In genomic region chr7:4624343-4624742, GRCm38 (mm10) we compare ENCODE assay signal across 9 mouse cellular contexts. TPM values are rescaled to one million over a fixed set of nuclear protein-coding genes. Genes with fewer than 3 reads are reported as not detected.
DNase-seq lines count a peak whose midpoint lies in the region; ATAC-seq lines count a peak whose summit lies in the region.
"Had no signal": no experiment of that assay in that cellular context is flagged by ENCODE, and none has a peak within 500 bp of the region (broad histone marks: within the 10 kb centered on the region; RNA-seq: fewer than 3 reads in every experiment).

No protein-coding gene starts in this region.

- peak; percentile 41 for ATAC-seq in megakaryocyte progenitor cell, adult 5-6 weeks (replicated peaks; ENCODE audit: poor library complexity)

- DNase-seq in kidney, adult 9 months = peak; percentile 37
- no peak for DNase-seq in kidney, postnatal 4 days
- DNase-seq in CD4-positive helper T cell, adult 2 months (ENCODE audit: low read depth, low spot score) = peak; percentile 55
- DNase-seq in T-cell, adult 2 months (ENCODE audit: low spot score) = peak; percentile 47
- no peak for DNase-seq in spleen, postnatal 14 days (ENCODE audit: low spot score in 2 of 2)
- no peak for DNase-seq in embryo, embryonic 9.5 days (ENCODE audit: extremely low spot score)
- no peak for DNase-seq in adrenal gland, postnatal 4 days (ENCODE audit: low spot score in 2 of 2)
- DNase-seq: gastrocnemius, postnatal 36 days had no signal

RNA-seq across cellular contexts. Expression of gene Tmem86b, which starts 6.9 kb away (rescaled TPM):
- total RNA-seq in megakaryocyte progenitor cell, adult 5-6 weeks (2015) = 6.7 and 8.9 TPM in 2 replicates
- 15.2 and 22.4 TPM in 2 replicates for total RNA-seq in megakaryocyte progenitor cell, adult 5-6 weeks (2017)
- 10 to 100 TPM; 12.8 to 16.6 TPM for total RNA-seq in adrenal gland, postnatal 4 days (2021)

RNA-seq across cellular contexts. Expression of gene Ptprh, which starts 20.5 kb away (rescaled TPM):
- not detected in 2 replicates for total RNA-seq in megakaryocyte progenitor cell, adult 5-6 weeks (2015)
- not detected in 2 replicates for total RNA-seq in megakaryocyte progenitor cell, adult 5-6 weeks (2017)
- under 1 TPM in 1 of 2 experiments, not detected in 1; 0.23 TPM for total RNA-seq in adrenal gland, postnatal 4 days (2021)
- total RNA-seq: gastrocnemius, postnatal 36 days had no signal

RNA-seq across cellular contexts. Expression of gene Ppp6r1, which starts 34.5 kb away (rescaled TPM):
- 99.0 and 102 TPM in 2 replicates for total RNA-seq in megakaryocyte progenitor cell, adult 5-6 weeks (2015)
- 124 and 144 TPM in 2 replicates for total RNA-seq in megakaryocyte progenitor cell, adult 5-6 weeks (2017)
- 100 to 1,000 TPM in 1 of 2 experiments, 10 to 100 TPM in 1; 98.4 to 103 TPM for total RNA-seq in adrenal gland, postnatal 4 days (2021)

Comparison
In these comparisons a context has a peak if more than half of its experiments do, and no peak if none do; other contexts are left out.
1. DNase-seq: peak in kidney, adult 9 months (single experiment), CD4-positive helper T cell, adult 2 months (single experiment) and T-cell, adult 2 months (single experiment); none in kidney, postnatal 4 days (0 of 2), spleen, postnatal 14 days (0 of 2), embryo, embryonic 9.5 days (single experiment) and adrenal gland, postnatal 4 days (0 of 2).